Mouse (Mus musculus) mammary gland, adult 2 months (tissue): ENCODE data around the gene Ccr2. TPM values are rescaled to one million over a fixed set of nuclear protein-coding genes. Genes with fewer than 3 reads are reported as not detected.

Source experiments
- polyA plus RNA-seq: library from polyadenylated mRNA; depleted of rRNA; stranded (reverse); fragments of >200 nt; gene quantifications from 2 replicates; pipeline ENCODE4 v1.2.3, GENCODE M21; 2012; ENCODE audit warnings: low replicate concordance; rRNA removed

Ccr2 gene
- polyA plus RNA-seq, result 5.3 and 16.4 TPM in 2 replicates

GRCm38 (mm10) chr9:124101723-124102122, at the start of gene Ccr2:
Gene Ccr2 (plus strand): TSS chr9:124101950.

DNA sequence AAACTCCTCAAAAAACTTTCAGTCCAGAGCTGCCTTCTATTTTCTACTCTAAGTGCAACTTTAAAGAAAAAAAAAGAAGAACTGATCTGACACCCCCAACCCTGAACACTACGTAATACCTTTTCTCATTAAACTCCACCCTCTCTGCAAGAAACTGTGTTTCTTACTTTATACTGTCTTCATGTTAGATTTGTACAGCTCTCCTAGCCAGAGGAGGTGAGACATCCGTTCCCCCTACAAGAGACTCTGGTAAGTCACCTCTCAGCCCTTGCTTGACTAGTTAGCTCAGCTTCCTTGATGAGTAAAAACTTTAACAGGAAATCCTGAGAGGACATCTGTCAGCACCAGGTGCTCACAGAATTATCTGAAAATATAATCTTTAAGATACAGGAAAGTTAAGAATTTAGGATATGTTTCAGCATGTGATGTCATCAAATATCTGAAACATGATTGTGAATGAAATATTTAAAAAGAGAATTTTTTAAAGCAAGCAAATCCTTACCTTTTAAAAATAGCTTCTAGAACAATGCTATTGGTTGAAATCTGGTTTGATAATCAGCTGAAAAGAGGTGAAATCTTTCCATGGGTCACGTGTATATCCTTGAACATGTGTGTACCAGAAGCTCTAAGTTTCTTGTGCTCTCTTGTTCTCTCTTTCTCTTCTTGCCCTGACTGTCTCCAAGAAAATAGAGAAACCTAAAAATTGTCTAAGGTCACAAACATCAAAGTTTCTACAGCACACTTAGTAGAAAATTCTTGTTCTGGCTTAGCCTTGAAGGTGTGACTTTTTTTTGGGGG, 19.8 kb downstream of the Ccr2 start, which contains the start of gene Ccr5:
Gene Ccr5 (plus strand): TSS at position 157 of the 798 bp plus-strand sequence.

Other genes starting within 250 kb of the Ccr2 start
- gene Xcr1, start 239.9 kb upstream of the Ccr2 start, polyA plus RNA-seq, result 2.5 and 4.7 TPM in 2 replicates
- gene Ccr1, start 133.3 kb upstream of the Ccr2 start, polyA plus RNA-seq, result 2.1 and 5.2 TPM in 2 replicates
- gene Ccr1l1, start 123.5 kb upstream of the Ccr2 start, polyA plus RNA-seq, result 0.26 and 0.33 TPM in 2 replicates
- 0.38 and 1.6 TPM in 2 replicates for gene Ccr3, start 80.0 kb upstream of the Ccr2 start, polyA plus RNA-seq
- 0.82 and 4.7 TPM in 2 replicates for gene Ccr5, start 19.6 kb downstream of the Ccr2 start, polyA plus RNA-seq
- 2.1 and 4.1 TPM in 2 replicates for gene 2010315B03Rik, start 210.7 kb downstream of the Ccr2 start, polyA plus RNA-seq